Mouse (Mus musculus): ENCODE results near the gene Selenos. TPM values are rescaled to one million over a fixed set of nuclear protein-coding genes. Genes with fewer than 3 reads are reported as not detected.

Gene Selenos
- total RNA-seq, 2 experiments from 2014 or later = 53.0 to 58.2 TPM

- DNase-seq (ENCODE audit: low spot score in 2 of 2) = no peak
These were observed 4.3 kb downstream of the Selenos start for GRCm38 (mm10) chr7:66083757-66084156.

GRCm38 (mm10) chr7:66084546-66084945 is 5.1 kb downstream of the Selenos start:
- no peak for DNase-seq (ENCODE audit: low spot score in 2 of 2)

- DNase-seq (ENCODE audit: low spot score in 2 of 2) = no peak
These were observed 8.2 kb downstream of the Selenos start for GRCm38 (mm10) chr7:66087652-66088051.

GRCm38 (mm10) chr7:66088077-66088476 is 8.6 kb downstream of the Selenos start:
- DNase-seq (ENCODE audit: low spot score in 2 of 2) = no peak

DNA sequence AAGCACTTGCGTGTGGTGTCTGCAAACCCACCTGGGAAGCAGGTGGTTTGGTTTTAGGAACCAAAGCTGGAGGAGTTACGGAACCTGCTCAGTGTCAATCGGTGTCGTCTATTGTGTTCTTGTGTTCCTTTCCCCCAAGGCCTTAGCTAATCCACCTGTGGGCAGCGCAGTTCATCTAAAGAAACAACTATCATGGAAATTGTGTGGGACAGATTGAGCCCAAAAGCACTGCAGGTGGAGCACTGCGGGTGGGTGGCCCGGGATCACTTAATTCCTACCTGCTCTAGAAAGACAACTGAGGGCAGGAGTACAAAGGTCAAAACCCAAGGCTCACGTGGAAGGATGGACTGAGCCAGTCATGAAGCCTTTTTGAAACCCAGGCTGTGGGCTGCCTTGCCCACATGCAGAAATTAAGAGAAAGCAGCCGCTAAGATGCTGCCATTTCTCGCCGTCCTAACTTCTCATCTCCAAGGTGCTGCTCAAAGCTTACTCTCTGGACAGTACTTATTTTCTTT is 11.3 kb downstream of the Selenos start:
- no peak for DNase-seq (ENCODE audit: low spot score in 2 of 2)

DNA sequence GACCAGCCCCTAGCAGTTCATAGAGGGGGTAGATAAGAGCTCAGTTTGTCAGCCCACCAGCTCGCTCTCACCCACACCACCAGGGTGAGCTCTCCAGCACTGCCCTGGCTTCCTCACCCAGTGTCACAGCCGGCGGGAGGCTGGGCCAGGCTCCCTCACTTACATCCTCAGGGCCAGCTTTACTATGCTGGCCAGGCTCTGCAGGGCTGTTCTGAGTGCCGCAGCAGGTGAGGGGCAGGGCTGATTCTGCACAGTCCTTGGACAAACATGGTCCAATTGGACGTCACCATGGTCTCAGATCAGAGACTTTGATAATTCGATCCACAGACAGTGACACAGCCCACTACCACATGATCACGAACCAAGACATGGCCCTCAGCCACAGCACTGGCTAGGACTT is 12.1 kb downstream of the Selenos start:
- DNase-seq (ENCODE audit: low spot score in 2 of 2) = no peak

GRCm38 (mm10) chr7:66092656-66093055 is 13.2 kb downstream of the Selenos start:
- DNase-seq (ENCODE audit: low spot score in 2 of 2) = no peak

DNA sequence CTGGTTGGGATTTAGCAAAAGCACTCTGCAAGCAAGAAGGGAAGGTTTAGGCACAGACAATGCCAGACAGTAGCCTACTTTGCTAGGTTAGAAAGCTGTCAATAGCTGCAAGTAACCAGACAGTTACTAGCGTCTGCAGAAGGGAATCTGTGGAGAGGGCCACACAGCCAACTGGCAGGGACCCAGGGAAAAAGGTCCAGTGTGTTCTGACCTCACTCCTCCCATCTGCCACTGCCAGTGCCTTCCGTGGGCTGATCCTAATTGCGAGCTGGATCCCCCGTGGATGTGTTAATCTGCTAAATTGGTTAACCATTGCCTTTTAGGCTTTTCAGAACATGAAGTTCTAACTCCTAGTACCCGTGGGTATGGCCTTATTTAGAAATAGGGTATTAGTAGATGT is 14.7 kb downstream of the Selenos start:
- DNase-seq (ENCODE audit: low spot score in 2 of 2) = no peak

- DNase-seq (ENCODE audit: low spot score in 2 of 2) = no peak
These were observed 19.4 kb downstream of the Selenos start for GRCm38 (mm10) chr7:66098803-66099202.

DNA sequence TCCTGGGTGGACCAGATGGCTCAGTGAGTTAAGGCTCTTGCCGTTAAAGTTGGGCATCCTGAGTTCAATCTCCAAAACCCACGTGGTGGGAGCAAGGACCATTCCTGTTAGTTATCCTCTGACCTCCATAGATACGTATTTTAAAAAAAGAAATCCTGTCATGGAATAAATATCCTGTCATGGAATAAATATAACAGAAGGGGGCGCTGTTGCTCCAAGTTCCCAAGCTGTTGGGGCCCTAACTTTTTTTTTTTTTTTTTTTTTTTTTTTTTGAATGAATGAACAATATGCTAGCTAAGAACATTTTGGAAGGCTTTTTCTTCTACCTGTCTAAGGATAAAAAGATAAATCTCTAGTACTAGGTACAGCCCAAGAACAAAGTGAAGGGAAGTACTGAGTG is 22.4 kb downstream of the Selenos start:
- no peak for DNase-seq (ENCODE audit: low spot score in 2 of 2)

DNA sequence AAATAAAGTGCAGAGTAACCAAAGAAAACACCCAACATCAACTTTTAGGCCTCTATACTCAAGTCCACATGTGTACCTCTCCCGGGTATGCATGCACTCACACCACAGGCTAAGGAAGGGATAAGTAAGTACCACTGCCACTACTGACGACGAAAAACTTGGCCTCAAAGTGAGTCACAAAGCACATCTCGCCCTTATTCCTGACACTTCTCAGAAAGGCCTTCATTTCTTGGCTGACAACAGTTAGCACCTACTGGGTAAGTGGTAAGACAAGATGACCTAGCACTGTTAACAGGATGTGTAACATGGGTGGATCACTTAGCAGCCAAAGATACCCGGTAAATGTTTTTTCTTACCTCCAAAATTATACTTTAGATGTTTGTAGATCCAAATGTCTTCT is 25.1 kb downstream of the Selenos start:
- DNase-seq (ENCODE audit: low spot score in 2 of 2) = no peak

GRCm38 (mm10) chr7:66105771-66106170 is 26.3 kb downstream of the Selenos start:
- no peak for DNase-seq (ENCODE audit: low spot score in 2 of 2)

GRCm38 (mm10) chr7:66106581-66107056 is 27.2 kb downstream of the Selenos start:
- no peak for DNase-seq (ENCODE audit: low spot score in 2 of 2)

- DNase-seq (ENCODE audit: low spot score in 2 of 2) = no peak
These were observed 27.8 kb downstream of the Selenos start for GRCm38 (mm10) chr7:66107206-66107605.

DNA sequence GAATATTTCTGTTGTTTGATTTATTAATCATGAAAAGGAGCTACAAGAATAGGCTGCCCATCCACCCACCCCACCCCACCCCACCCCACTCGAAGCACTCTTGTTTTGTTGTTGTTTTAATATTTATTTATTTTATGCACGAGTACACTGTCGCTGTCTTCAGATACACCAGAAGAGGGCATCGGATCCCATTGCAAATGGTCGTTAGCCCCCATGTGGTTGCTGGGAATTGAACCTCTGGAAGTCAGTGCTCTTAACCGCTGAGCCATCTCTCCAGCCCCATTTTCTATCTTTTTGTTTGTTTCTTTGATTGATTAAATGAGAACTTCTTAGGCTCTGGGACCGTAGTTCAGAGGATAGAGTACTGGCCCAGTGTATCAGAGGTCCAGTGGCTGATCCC is 28.5 kb downstream of the Selenos start:
- peak in 1 of 2 experiments; percentile 52 for DNase-seq (ENCODE audit: low spot score in 2 of 2)

- DNase-seq (ENCODE audit: low spot score in 2 of 2) = peak; percentile 90 to 93
These were observed 29.8 kb downstream of the Selenos start, which contains the start of gene Chsy1 for GRCm38 (mm10) chr7:66108961-66109854. Gene Chsy1, plus strand, starts transcription at chr7:66109515.

- peak; percentile 52 to 53 for DNase-seq (ENCODE audit: low spot score in 2 of 2)
These were observed 30.6 kb downstream of the Selenos start for GRCm38 (mm10) chr7:66109855-66110635.

- no peak for DNase-seq (ENCODE audit: low spot score in 2 of 2)
These were observed 31.2 kb downstream of the Selenos start for GRCm38 (mm10) chr7:66110636-66111112.

- no peak for DNase-seq (ENCODE audit: low spot score in 2 of 2)
These were observed 31.8 kb downstream of the Selenos start for GRCm38 (mm10) chr7:66111211-66111610.

DNA sequence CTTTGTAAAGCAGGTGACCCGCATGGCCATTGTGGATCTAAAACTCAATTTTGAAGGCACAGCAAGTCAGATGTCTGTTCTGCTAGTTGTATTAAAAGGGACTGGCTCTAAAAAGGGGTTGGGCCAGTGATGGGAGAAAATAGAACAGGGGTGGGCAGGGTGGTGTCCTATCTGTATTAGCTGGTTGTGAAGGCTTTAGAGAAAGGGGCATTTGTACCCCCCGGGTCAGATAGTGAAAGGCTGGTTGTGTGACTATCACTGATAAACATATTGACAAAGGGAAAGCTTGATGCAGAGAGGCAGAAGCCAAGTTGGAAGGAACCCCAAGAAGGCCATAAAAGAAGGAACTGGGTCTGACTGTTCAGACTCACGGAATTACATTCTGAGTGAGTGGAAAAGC is 34.1 kb downstream of the Selenos start:
- DNase-seq (ENCODE audit: low spot score in 2 of 2) = no peak

- no peak for DNase-seq (ENCODE audit: low spot score in 2 of 2)
These were observed 36.4 kb downstream of the Selenos start for GRCm38 (mm10) chr7:66115821-66116343.
